In the genomic region with DNA sequence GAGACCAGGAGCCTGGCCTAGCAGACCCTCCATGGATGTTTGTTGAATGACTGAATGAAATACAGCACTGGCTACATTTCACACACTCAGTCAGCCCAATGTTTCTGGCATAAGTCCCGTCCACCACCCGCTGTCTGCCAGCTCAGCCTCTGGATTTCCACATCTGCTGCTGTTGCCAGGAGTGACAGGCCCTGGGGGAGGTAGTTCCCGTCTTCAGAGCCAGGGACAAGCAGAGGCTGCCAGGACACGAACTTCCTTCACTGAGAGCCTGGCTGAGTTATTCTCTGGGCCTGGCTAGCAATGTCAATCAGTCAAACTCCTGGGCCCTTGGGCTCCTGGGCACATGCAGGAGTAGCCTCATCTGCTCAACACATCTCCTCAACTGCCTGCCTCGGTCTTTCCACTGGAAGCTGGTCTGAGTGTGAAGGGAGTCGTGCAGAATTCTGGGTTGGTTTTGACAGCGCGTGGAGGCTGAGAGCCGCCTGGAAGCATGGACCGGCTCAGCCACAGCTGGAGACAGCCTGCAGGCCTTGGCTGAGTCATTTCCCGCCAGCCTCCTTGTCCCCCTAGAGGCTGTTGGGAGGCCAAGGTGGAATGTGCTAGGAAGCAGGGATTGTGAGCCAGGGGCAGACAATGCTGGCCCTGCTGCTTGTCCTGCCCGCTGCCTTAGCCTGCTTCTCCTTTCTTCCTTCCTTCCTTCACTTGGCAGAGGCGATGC, we compare ENCODE assay signal across 9 mouse cellular contexts. TPM values are rescaled to one million over a fixed set of nuclear protein-coding genes. Genes with fewer than 3 reads are reported as not detected.
DNase-seq lines count a peak whose midpoint lies in the region; ATAC-seq and TF ChIP-seq lines count a peak whose summit lies in the region.
"Had no signal": no experiment of that assay in that cellular context is flagged by ENCODE, and none has a peak within 500 bp of the region (broad histone marks: within the 10 kb centered on the region; RNA-seq: fewer than 3 reads in every experiment).

No protein-coding gene starts in this region.

- no peak overlapping the region for H3K27ac ChIP-seq in liver, embryonic 14.5 days
- H3K27ac ChIP-seq in forebrain, embryonic 15.5 days (replicated peaks), result no peak overlapping the region
- H3K27ac ChIP-seq: hindbrain, embryonic 15.5 days had no signal

- no peak for TF ChIP-seq EP300 in liver, embryonic 14.5 days (IDR thresholded peaks at IDR 0.05; ENCODE audit: low read depth)

- H3K27me3 ChIP-seq in liver, embryonic 14.5 days (ENCODE audit: control insufficient read depth, insufficient read depth, low read length), result no peaks in the 10 kb centered on the region
- H3K27me3 ChIP-seq in forebrain, embryonic 15.5 days, result no peaks in the 10 kb centered on the region
- H3K27me3 ChIP-seq: hindbrain, embryonic 15.5 days had no signal

- H3K4me2 ChIP-seq in liver, embryonic 14.5 days (ENCODE audit: low read depth), result no peak overlapping the region
- no peak overlapping the region for H3K4me2 ChIP-seq in forebrain, embryonic 15.5 days (replicated peaks)
- H3K4me2 ChIP-seq: hindbrain, embryonic 15.5 days had no signal

- no peak overlapping the region for H3K4me3 ChIP-seq in liver, embryonic 14.5 days (ENCODE audit: insufficient read depth in 1 of 2, low read depth in 2 of 2, low read length in 2 of 2)
- H3K4me3 ChIP-seq in forebrain, embryonic 15.5 days, result no peak overlapping the region
- H3K4me3 ChIP-seq: hindbrain, embryonic 15.5 days had no signal

- DNase-seq in liver, embryonic 14.5 days (ENCODE audit: low read depth in 3 of 3, low spot score in 3 of 3), result no peak
- DNase-seq in liver, result no peak
- DNase-seq in adrenal gland, adult 2 months, result peak; percentile 94
- peak; percentile 91 for DNase-seq in gastrocnemius, postnatal 25 days
- DNase-seq in kidney, adult 11 months, result peak; percentile 54
- peak; percentile 90 for DNase-seq in lung, postnatal 10 days
- DNase-seq in c-Kit-positive CD71-positive TER-119-positive erythroid progenitor cells, embryonic 14.5 days (ENCODE audit: low spot score), result no peak

- WGBS in liver, embryonic 14.5 days (ENCODE audit: insufficient replicate concordance), result 46% methylated on average over 13 of the region's 13 CpGs
- WGBS in forebrain, embryonic 15.5 days, result 72% methylated on average over 13 of the region's 13 CpGs

- peak; percentile 18; the same call in 1 of the 2 replicates for TF ChIP-seq CTCF in liver, embryonic 14.5 days (IDR thresholded peaks at IDR 0.05; ENCODE audit: low read depth)

- no peak for ATAC-seq in liver, embryonic 14.5 days (ENCODE audit: insufficient read depth)
- no peak for ATAC-seq in forebrain, embryonic 15.5 days (replicated peaks)

- no peaks in the 10 kb centered on the region for H3K4me1 ChIP-seq in liver, embryonic 14.5 days (replicated peaks; ENCODE audit: control insufficient read depth in 2 of 2, insufficient read depth in 2 of 2, low read length in 1 of 2)
- no peaks in the 10 kb centered on the region for H3K4me1 ChIP-seq in forebrain, embryonic 15.5 days

- no peak overlapping the region for H3K9ac ChIP-seq in liver, embryonic 14.5 days (replicated peaks)
- H3K9ac ChIP-seq in forebrain, embryonic 15.5 days (replicated peaks), result no peak overlapping the region
- H3K9ac ChIP-seq: hindbrain, embryonic 15.5 days had no signal

- H3K9me3 ChIP-seq in liver, embryonic 14.5 days (ENCODE audit: control insufficient read depth, low read length), result no peaks in the 10 kb centered on the region
- H3K9me3 ChIP-seq in forebrain, embryonic 15.5 days, result no peaks in the 10 kb centered on the region
- H3K9me3 ChIP-seq: hindbrain, embryonic 15.5 days had no signal

- no peaks in the 10 kb centered on the region for H3K36me3 ChIP-seq in liver, embryonic 14.5 days (replicated peaks; ENCODE audit: control insufficient read depth, insufficient read depth, low read depth)
- H3K36me3 ChIP-seq in forebrain, embryonic 15.5 days, result no peaks in the 10 kb centered on the region
- H3K36me3 ChIP-seq: hindbrain, embryonic 15.5 days had no signal

RNA-seq across cellular contexts. Expression of a gene that starts 32.1 kb away (rescaled TPM):
- 1.9 and 2.2 TPM in 2 replicates for polyA plus RNA-seq in liver, embryonic 14.5 days (2012; rRNA removed)
- 1.1 and 2.0 TPM in 2 replicates for polyA plus RNA-seq in liver, embryonic 14.5 days (2014; fragmentation: Nextera tagmentation; extraction: Ambion mirVana)
- total RNA-seq in adrenal gland, adult 2 months (2021), result 10 to 100 TPM in 1 of 2 experiments, 1 to 10 TPM in 1; 6.7 to 10.1 TPM
- polyA plus RNA-seq in adrenal gland, adult 2 months (2012; rRNA removed), result 45.2 and 45.3 TPM in 2 replicates
- total RNA-seq in gastrocnemius, postnatal 25 days (2021), result 1 to 10 TPM; 1.3 TPM
- 2.1 and 2.7 TPM in 2 replicates for polyA plus RNA-seq in forebrain, embryonic 15.5 days (2015; fragmentation: Nextera tagmentation; extraction: Ambion mirVana)

Comparison
In these comparisons a context has a peak if more than half of its experiments do, and no peak if none do; other contexts are left out.
1. DNase-seq: peak in adrenal gland, adult 2 months (single experiment), gastrocnemius, postnatal 25 days (single experiment), kidney, adult 11 months (single experiment) and lung, postnatal 10 days (single experiment); none in liver, embryonic 14.5 days (0 of 3), liver (single experiment) and c-Kit-positive CD71-positive TER-119-positive erythroid progenitor cells, embryonic 14.5 days (single experiment).
2. RNA of a gene that starts 32.1 kb away (polyA plus RNA-seq): 45.2 to 45.3 TPM in adrenal gland, adult 2 months; 2.1 to 2.7 TPM in forebrain, embryonic 15.5 days and 1.1 to 2.2 TPM in liver, embryonic 14.5 days; every median in the first group is over 10 times any median in the second.